25 mouse cellular contexts compared by ENCODE assay signal in the genomic region with DNA sequence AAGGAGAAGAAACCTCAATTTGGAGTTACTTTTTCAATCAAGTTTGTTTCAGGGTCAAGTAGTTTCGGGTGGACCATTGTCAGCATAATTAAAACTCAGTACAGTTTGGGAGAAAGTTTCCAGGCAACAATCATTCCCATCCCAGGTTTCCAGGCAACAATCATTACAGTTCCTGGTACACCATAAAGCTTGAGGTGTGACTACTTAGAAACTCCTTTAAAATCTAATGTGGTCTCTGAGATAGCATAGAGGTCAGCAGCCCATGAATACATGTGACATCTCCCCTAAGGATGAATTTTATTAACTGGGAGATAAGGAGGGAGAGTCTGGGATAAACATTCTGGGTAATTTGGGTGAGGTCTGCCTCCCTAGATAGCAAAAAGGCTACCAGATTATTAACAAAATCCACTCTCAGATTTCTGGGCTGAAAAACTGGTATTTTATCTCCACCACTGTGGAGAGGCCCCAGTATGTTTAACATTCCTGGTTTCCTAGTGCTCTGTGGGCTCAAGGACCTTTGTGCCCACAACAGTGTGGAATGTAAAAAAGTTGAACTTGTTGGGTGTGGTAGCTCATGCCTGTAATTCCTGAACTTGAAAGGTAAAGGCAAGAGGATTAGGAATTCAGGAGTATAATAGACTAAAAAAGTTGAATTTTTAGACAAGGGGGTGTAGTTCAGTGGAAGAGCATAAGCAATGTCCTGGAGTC. TPM values are rescaled to one million over a fixed set of nuclear protein-coding genes. Genes with fewer than 3 reads are reported as not detected.
A peak's percentile ranks its signal among the peaks of the same experiment; 100 is the strongest.
DNase-seq lines count a peak whose midpoint lies in the region; ATAC-seq and TF ChIP-seq lines count a peak whose summit lies in the region.
"Had no signal": no experiment of that assay in that cellular context is flagged by ENCODE, and none has a peak within 500 bp of the region (broad histone marks: within the 10 kb centered on the region; RNA-seq: fewer than 3 reads in every experiment).

No protein-coding gene starts in this region.

- H3K4me1 ChIP-seq in intestine, embryonic 14.5 days (replicated peaks; ENCODE audit: control insufficient read depth, insufficient read depth, low read length), result no peaks in the 10 kb centered on the region
- no peaks in the 10 kb centered on the region for H3K4me1 ChIP-seq in intestine, postnatal 0 days (replicated peaks; ENCODE audit: control insufficient read depth, insufficient read depth, low read length)
- no peaks in the 10 kb centered on the region for H3K4me1 ChIP-seq in lung, postnatal 0 days (ENCODE audit: insufficient read depth, low read depth, low read length)
- no peaks in the 10 kb centered on the region for H3K4me1 ChIP-seq in intestine, embryonic 16.5 days (ENCODE audit: control insufficient read depth, insufficient read depth, low read length)
- H3K4me1 ChIP-seq: embryonic facial prominence, embryonic 15.5 days; forebrain, embryonic 10.5 days; heart, embryonic 15.5 days; hindbrain, embryonic 15.5 days had no signal

- no peak overlapping the region for H3K4me3 ChIP-seq in intestine, embryonic 14.5 days (ENCODE audit: low read depth, low read length)
- no peak overlapping the region for H3K4me3 ChIP-seq in intestine, postnatal 0 days (ENCODE audit: low read depth, low read length)
- H3K4me3 ChIP-seq in lung, postnatal 0 days (ENCODE audit: low read depth, low read length), result no peak overlapping the region
- H3K4me3 ChIP-seq in intestine, embryonic 16.5 days (ENCODE audit: low read length), result no peak overlapping the region
- H3K4me3 ChIP-seq: embryonic facial prominence, embryonic 15.5 days; erythroblast, embryonic 14.5 days; forebrain, embryonic 10.5 days; heart, embryonic 15.5 days; hindbrain, embryonic 15.5 days had no signal

- no peaks in the 10 kb centered on the region for H3K27me3 ChIP-seq in intestine, embryonic 14.5 days (replicated peaks; ENCODE audit: control insufficient read depth, insufficient read depth, low read length)
- no peaks in the 10 kb centered on the region for H3K27me3 ChIP-seq in intestine, postnatal 0 days (replicated peaks; ENCODE audit: control insufficient read depth, insufficient read depth, low read length)
- H3K27me3 ChIP-seq in lung, postnatal 0 days (replicated peaks; ENCODE audit: insufficient read depth, low read length), result no peaks in the 10 kb centered on the region
- no peaks in the 10 kb centered on the region for H3K27me3 ChIP-seq in intestine, embryonic 16.5 days (replicated peaks; ENCODE audit: control insufficient read depth, insufficient read depth, low read length)
- H3K27me3 ChIP-seq: embryonic facial prominence, embryonic 15.5 days; heart, embryonic 15.5 days; hindbrain, embryonic 15.5 days had no signal

- no peak for TF ChIP-seq CTCF in intestine, postnatal 0 days (IDR thresholded peaks at IDR 0.05; ENCODE audit: low read depth)
- TF ChIP-seq CTCF in lung, postnatal 0 days (IDR thresholded peaks at IDR 0.05), result no peak

- DNase-seq in intestine, embryonic 14.5 days (ENCODE audit: low spot score), result no peak
- peak; percentile 67 for DNase-seq in lung, postnatal 0 days (ENCODE audit: low spot score)
- no peak for DNase-seq in lung, postnatal 10 days
- DNase-seq in urinary bladder, postnatal 4 days (ENCODE audit: low spot score in 2 of 2), result no peak
- no peak for DNase-seq in heart, postnatal 4 days
- DNase-seq: adrenal gland, adult 8-10 months; adrenal gland, postnatal 36 days; cerebellum, adult 11 months; cerebellum, adult 8-10 months; cerebellum, postnatal 14 days; embryo, embryonic 11 days; heart, adult 18-20 months; heart, postnatal 14 days had no signal

- H3K27ac ChIP-seq in intestine, embryonic 14.5 days (ENCODE audit: low read depth), result no peak overlapping the region
- no peak overlapping the region for H3K27ac ChIP-seq in intestine, postnatal 0 days (ENCODE audit: low read depth, low read length)
- peak overlapping the region; percentile 43; the same call in 1 of the 2 replicates for H3K27ac ChIP-seq in lung, postnatal 0 days (ENCODE audit: low read length)
- H3K27ac ChIP-seq in intestine, embryonic 16.5 days (ENCODE audit: low read length), result no peak overlapping the region
- H3K27ac ChIP-seq: embryonic facial prominence, embryonic 15.5 days; forebrain, embryonic 10.5 days; heart, embryonic 15.5 days; hindbrain, embryonic 15.5 days had no signal

- no peak overlapping the region for H3K4me2 ChIP-seq in intestine, embryonic 14.5 days (ENCODE audit: low read length)
- H3K4me2 ChIP-seq in intestine, postnatal 0 days (replicated peaks; ENCODE audit: low read depth), result no peak overlapping the region
- H3K4me2 ChIP-seq in lung, postnatal 0 days (replicated peaks; ENCODE audit: low read depth, low read length), result no peak overlapping the region
- no peak overlapping the region for H3K4me2 ChIP-seq in intestine, embryonic 16.5 days (ENCODE audit: low read depth, low read length)
- H3K4me2 ChIP-seq: embryonic facial prominence, embryonic 15.5 days; heart, embryonic 11.5 days; heart, embryonic 15.5 days; hindbrain, embryonic 15.5 days had no signal

- H3K9ac ChIP-seq in intestine, embryonic 14.5 days (ENCODE audit: low read length), result no peak overlapping the region
- H3K9ac ChIP-seq in intestine, postnatal 0 days (ENCODE audit: low read depth, low read length), result no peak overlapping the region
- H3K9ac ChIP-seq in lung, postnatal 0 days (replicated peaks; ENCODE audit: low read depth), result no peak overlapping the region
- no peak overlapping the region for H3K9ac ChIP-seq in intestine, embryonic 16.5 days (ENCODE audit: low read depth, low read length)
- H3K9ac ChIP-seq: embryonic facial prominence, embryonic 15.5 days; heart, embryonic 15.5 days; hindbrain, embryonic 15.5 days had no signal

- TF ChIP-seq EP300 in lung, postnatal 0 days (IDR thresholded peaks at IDR 0.05), result peak; percentile 80

- H3K9me3 ChIP-seq in intestine, embryonic 14.5 days (ENCODE audit: control insufficient read depth, low read length), result no peaks in the 10 kb centered on the region
- H3K9me3 ChIP-seq in intestine, postnatal 0 days (ENCODE audit: control insufficient read depth), result no peaks in the 10 kb centered on the region
- H3K9me3 ChIP-seq in lung, postnatal 0 days (ENCODE audit: low read length), result no peaks in the 10 kb centered on the region
- no peaks in the 10 kb centered on the region for H3K9me3 ChIP-seq in intestine, embryonic 16.5 days (ENCODE audit: control insufficient read depth, low read length)
- H3K9me3 ChIP-seq: embryonic facial prominence, embryonic 15.5 days; forebrain, embryonic 10.5 days; heart, embryonic 15.5 days; hindbrain, embryonic 15.5 days had no signal

- 54% methylated on average over 1 of the region's 1 CpGs for WGBS in intestine, embryonic 14.5 days
- 52% methylated on average over 1 of the region's 1 CpGs for WGBS in intestine, postnatal 0 days
- 52% methylated on average over 1 of the region's 1 CpGs for WGBS in lung, postnatal 0 days
- WGBS in intestine, embryonic 16.5 days, result 52% methylated on average over 1 of the region's 1 CpGs

- 0 out of 2 replicates have a peak, but pooled peaks have one; percentile 36 for ATAC-seq in intestine, embryonic 14.5 days (replicated peaks; ENCODE audit: low FRiP score, low TSS enrichment, low read depth)
- no peak for ATAC-seq in intestine, postnatal 0 days
- peak; percentile 95 for ATAC-seq in lung, postnatal 0 days
- ATAC-seq in intestine, embryonic 16.5 days, result peak; percentile 85
- ATAC-seq: forebrain, embryonic 14.5 days; Patski had no signal

- no peaks in the 10 kb centered on the region for H3K36me3 ChIP-seq in intestine, embryonic 14.5 days (ENCODE audit: control insufficient read depth, insufficient read depth, low read length)
- no peaks in the 10 kb centered on the region for H3K36me3 ChIP-seq in intestine, postnatal 0 days (ENCODE audit: control insufficient read depth, insufficient read depth)
- no peaks in the 10 kb centered on the region for H3K36me3 ChIP-seq in lung, postnatal 0 days (ENCODE audit: insufficient read depth, low read length)
- no peaks in the 10 kb centered on the region for H3K36me3 ChIP-seq in intestine, embryonic 16.5 days (ENCODE audit: control insufficient read depth, insufficient read depth, low read length)
- H3K36me3 ChIP-seq: embryonic facial prominence, embryonic 15.5 days; forebrain, embryonic 10.5 days; heart, embryonic 15.5 days; hindbrain, embryonic 15.5 days had no signal

RNA-seq across cellular contexts. Expression of gene Plxnb3, which starts 12.0 kb away (rescaled TPM):
- polyA plus RNA-seq in intestine, embryonic 14.5 days (2014; fragmentation: Nextera tagmentation; extraction: Ambion mirVana), result 0.23 and 0.27 TPM in 2 replicates
- 0.22 and 0.27 TPM in 2 replicates for polyA plus RNA-seq in intestine, postnatal 0 days (2015; fragmentation: Nextera tagmentation; extraction: Ambion mirVana)
- polyA plus RNA-seq in lung, postnatal 0 days (2015; fragmentation: Nextera tagmentation; extraction: Ambion mirVana), result 0.54 and 0.67 TPM in 2 replicates
- polyA plus RNA-seq in intestine, embryonic 16.5 days (2015; fragmentation: Nextera tagmentation; extraction: Ambion mirVana), result 0.33 and 0.46 TPM in 2 replicates
- total RNA-seq in heart, postnatal 4 days (2021), result under 1 TPM; 0.54 to 0.67 TPM
- total RNA-seq: common myeloid progenitor, adult 5-6 weeks; MEL had no signal
- polyA plus RNA-seq: erythroblast, embryonic 14.5 days; forebrain, embryonic 10.5 days had no signal

RNA-seq across cellular contexts. Expression of gene Abcd1, which starts 28.5 kb away (rescaled TPM):
- 15.7 and 16.8 TPM in 2 replicates for polyA plus RNA-seq in intestine, embryonic 14.5 days (2014; fragmentation: Nextera tagmentation; extraction: Ambion mirVana)
- 46.5 and 51.3 TPM in 2 replicates for polyA plus RNA-seq in intestine, postnatal 0 days (2015; fragmentation: Nextera tagmentation; extraction: Ambion mirVana)
- 34.7 and 35.7 TPM in 2 replicates for polyA plus RNA-seq in lung, postnatal 0 days (2015; fragmentation: Nextera tagmentation; extraction: Ambion mirVana)
- polyA plus RNA-seq in intestine, embryonic 16.5 days (2015; fragmentation: Nextera tagmentation; extraction: Ambion mirVana), result 25.6 and 31.0 TPM in 2 replicates
- 10 to 100 TPM; 20.4 to 20.7 TPM for total RNA-seq in heart, postnatal 4 days (2021)

RNA-seq across cellular contexts. Expression of gene Bcap31, which starts 29.0 kb away (rescaled TPM):
- polyA plus RNA-seq in intestine, embryonic 14.5 days (2014; fragmentation: Nextera tagmentation; extraction: Ambion mirVana), result 230 and 236 TPM in 2 replicates
- 380 and 382 TPM in 2 replicates for polyA plus RNA-seq in intestine, postnatal 0 days (2015; fragmentation: Nextera tagmentation; extraction: Ambion mirVana)
- 321 and 324 TPM in 2 replicates for polyA plus RNA-seq in lung, postnatal 0 days (2015; fragmentation: Nextera tagmentation; extraction: Ambion mirVana)
- 325 and 331 TPM in 2 replicates for polyA plus RNA-seq in intestine, embryonic 16.5 days (2015; fragmentation: Nextera tagmentation; extraction: Ambion mirVana)
- 10 to 100 TPM; 94.0 to 99.8 TPM for total RNA-seq in heart, postnatal 4 days (2021)

RNA-seq across cellular contexts. Expression of gene Srpk3, which starts 29.3 kb away (rescaled TPM):
- polyA plus RNA-seq in intestine, embryonic 14.5 days (2014; fragmentation: Nextera tagmentation; extraction: Ambion mirVana), result 1.7 and 1.8 TPM in 2 replicates
- 0.90 and 1.3 TPM in 2 replicates for polyA plus RNA-seq in intestine, postnatal 0 days (2015; fragmentation: Nextera tagmentation; extraction: Ambion mirVana)
- polyA plus RNA-seq in lung, postnatal 0 days (2015; fragmentation: Nextera tagmentation; extraction: Ambion mirVana), result 2.2 and 2.3 TPM in 2 replicates
- 0.99 and 1.9 TPM in 2 replicates for polyA plus RNA-seq in intestine, embryonic 16.5 days (2015; fragmentation: Nextera tagmentation; extraction: Ambion mirVana)
- total RNA-seq in heart, postnatal 4 days (2021), result 10 to 100 TPM; 49.2 to 50.9 TPM
- total RNA-seq: common myeloid progenitor, adult 5-6 weeks had no signal
- polyA plus RNA-seq: erythroblast, embryonic 14.5 days had no signal

RNA-seq across cellular contexts. Expression of gene Idh3g, which starts 41.8 kb away (rescaled TPM):
- 241 and 248 TPM in 2 replicates for polyA plus RNA-seq in intestine, embryonic 14.5 days (2014; fragmentation: Nextera tagmentation; extraction: Ambion mirVana)
- polyA plus RNA-seq in intestine, postnatal 0 days (2015; fragmentation: Nextera tagmentation; extraction: Ambion mirVana), result 142 and 145 TPM in 2 replicates
- polyA plus RNA-seq in lung, postnatal 0 days (2015; fragmentation: Nextera tagmentation; extraction: Ambion mirVana), result 146 and 154 TPM in 2 replicates
- 267 and 269 TPM in 2 replicates for polyA plus RNA-seq in intestine, embryonic 16.5 days (2015; fragmentation: Nextera tagmentation; extraction: Ambion mirVana)
- total RNA-seq in heart, postnatal 4 days (2021), result 100 to 1,000 TPM; 401 to 448 TPM
